Mouse (Mus musculus): ENCODE data around the gene Rack1.
A peak's percentile ranks its signal among the peaks of the same experiment; 100 is the strongest.
"Not testable (repeated sequence)": the region's sequence is repeated elsewhere in the genome, so short reads cannot be mapped to it uniquely, and the experiment has no call there.

The Rack1 gene

DNA sequence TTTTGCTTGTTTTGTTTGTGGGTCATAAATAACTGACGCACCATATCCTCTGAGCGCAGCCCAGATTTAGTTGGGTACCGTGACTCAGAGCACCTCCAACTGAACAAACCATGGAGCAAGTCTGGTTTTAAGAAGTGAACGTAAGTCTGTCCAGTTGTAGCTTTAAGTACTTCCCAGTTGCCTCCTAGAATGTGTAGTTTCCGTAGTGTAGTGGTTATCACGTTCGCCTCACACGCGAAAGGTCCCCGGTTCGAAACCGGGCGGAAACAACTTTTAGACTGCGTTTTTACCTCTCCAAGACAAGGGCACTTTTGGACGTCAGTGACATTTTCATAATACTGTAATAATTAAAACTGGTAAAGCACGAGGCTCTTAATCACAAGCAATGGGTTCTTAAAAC is 18.2 kb downstream of the Rack1 start:
- DNase-seq (ENCODE audit: low spot score): peak; percentile 58

- no peak for DNase-seq (ENCODE audit: low spot score)
These were observed 19.6 kb downstream of the Rack1 start for GRCm38 (mm10) chr11:48819614-48820307.

DNA sequence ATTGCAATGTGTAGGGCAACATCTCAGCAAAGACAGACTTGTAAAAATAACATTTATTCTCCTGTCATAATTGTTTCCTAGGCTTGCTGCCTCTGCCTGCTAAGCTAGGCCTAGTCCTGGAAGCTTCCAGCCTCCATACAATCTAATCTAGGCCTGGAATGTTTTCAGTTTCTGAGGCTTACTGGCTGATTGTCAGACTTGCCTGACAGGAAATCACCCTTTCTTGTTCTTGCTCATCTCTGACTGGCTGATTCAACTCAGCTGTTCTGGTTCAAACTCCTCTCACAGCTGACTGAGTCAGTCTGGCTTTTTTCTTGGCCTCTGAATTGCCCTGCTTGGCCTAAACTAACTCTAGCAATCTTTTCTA is 20.2 kb downstream of the Rack1 start:
- DNase-seq (ENCODE audit: low spot score): no peak

DNA sequence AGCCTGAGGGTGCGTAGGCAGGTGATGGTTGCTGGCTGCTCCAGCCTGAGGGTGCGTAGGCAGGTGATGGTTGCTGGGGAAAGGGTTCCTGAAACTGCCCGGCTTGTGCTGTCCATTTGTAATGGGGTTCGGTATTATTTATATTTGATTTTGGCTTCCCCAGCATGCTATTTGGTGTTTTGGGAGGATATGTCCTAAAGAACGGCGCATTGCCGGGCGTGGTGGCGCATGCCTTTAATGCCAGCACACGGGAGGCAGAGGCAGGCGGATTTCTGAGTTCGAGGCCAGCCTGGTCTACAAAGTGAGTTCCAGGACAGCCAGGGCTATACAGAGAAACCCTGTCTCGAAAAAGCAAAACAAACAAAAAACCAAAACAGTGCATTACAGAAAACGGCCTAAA is 21.2 kb downstream of the Rack1 start:
- DNase-seq (ENCODE audit: low spot score): not testable (repeated sequence)

- DNase-seq (ENCODE audit: low spot score): no peak
These were observed 22.8 kb downstream of the Rack1 start for GRCm38 (mm10) chr11:48822768-48823512.

DNA sequence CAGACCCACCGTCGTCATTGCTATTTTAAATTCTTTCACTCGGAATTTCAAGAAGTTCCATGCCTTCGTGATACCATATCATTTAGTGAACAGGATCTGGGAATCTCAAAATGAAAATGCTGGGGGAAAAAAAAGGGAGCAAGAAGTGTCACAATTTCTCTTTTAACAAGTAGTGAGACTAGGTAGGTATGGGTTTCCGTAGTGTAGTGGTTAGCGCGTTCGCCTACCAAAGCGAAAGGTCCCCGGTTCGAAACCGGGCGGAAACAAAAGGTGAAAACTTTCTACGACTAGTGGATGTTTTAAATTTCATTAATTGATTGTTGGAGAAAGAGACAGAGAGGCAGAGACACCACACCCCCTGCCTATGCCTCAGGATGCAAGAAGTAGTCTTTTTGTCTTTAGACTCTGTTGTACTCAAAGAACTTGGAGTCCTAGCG is 23.4 kb downstream of the Rack1 start:
- DNase-seq (ENCODE audit: low spot score): no peak

DNA sequence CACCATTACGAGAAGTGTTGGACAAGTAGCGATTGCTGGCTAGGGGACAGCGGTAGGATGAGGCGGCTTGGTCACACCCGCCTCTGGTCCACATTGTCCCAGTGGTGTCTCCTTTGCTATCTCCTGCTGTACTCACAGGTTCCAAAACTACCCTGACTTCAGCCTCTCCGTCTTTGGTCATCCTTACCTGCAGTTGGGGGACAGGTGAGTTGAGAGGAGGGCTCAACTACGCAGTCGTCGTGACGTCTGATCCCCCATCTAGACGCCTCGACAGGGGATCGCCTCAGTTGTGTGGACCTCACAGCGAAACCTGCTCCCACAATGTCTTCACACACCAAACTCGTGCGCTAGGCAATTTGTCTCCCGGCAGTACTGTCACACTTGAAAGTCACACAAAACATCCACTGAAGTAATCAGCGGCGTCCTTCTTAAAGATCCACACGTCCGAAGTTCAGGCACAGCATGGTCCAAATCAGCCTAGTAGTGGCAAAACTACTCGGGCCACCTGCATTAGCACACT is 24.2 kb downstream of the Rack1 start:
- DNase-seq (ENCODE audit: low spot score): no peak

- DNase-seq (ENCODE audit: low spot score): not testable (repeated sequence)
These were observed 26.0 kb downstream of the Rack1 start, which contains the start of the genes Trim7 and Gm12184 for GRCm38 (mm10) chr11:48825979-48826751. Gene Trim7, plus strand, starts transcription at chr11:48826140. Gene Gm12184, minus strand, starts transcription at chr11:48826655.

- no peak for DNase-seq (ENCODE audit: low spot score)
These were observed 26.6 kb downstream of the Rack1 start for GRCm38 (mm10) chr11:48826752-48827096.

- DNase-seq (ENCODE audit: low spot score): no peak
These were observed 27.8 kb downstream of the Rack1 start for GRCm38 (mm10) chr11:48827926-48828325.

GRCm38 (mm10) chr11:48830279-48830678 is 30.1 kb downstream of the Rack1 start:
- no peak for DNase-seq (ENCODE audit: low spot score)

DNA sequence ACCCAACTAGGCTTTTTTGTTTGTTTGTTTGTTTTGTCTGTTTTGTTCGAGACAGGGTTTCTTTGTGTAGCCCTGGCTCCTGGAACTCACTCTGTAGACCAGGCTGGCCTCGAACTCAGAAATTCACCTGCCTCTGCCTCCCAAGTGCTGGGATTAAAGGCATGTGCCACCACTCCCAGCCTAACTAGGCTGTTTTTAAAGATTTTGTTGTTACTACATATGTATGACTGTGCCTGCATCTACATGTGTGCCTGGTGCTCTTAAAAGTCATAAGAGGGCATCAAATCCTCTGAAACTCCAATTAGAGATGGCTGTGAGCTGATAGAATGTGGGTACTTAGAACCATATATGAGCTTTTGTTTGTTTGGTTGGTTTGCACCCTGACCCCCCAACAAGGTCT is 31.1 kb downstream of the Rack1 start:
- no peak for DNase-seq (ENCODE audit: low spot score)

DNA sequence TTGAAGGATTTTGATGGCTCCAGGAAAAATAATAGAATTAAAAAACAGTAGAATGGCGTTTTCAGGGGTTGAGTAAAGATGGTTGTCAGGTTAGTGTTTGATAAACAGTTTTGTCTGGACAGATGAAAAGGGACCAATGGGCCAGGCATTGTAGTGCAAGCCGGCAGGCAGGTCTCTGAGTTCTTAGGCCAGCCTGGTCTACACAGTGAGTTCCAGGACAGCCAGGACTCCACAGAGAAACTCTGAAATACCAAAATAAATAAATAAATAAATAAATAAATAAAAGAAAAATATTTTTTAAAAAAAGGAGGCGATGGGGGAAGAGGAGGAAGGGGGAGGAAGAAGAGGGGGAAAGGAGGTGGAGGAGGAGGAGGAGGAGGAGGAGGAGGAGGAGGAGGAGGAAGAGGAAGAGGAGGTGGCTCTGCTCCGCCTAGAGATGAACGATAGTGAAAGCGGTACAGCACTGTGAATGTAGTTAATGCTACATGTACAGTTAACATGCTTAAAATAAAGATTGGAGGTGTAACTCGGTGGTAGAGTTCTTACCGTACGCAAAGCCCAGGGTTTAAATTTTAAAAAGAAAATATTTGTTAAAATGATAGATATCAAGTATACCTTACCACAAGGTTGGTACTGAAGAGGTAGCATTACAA is 33.1 kb downstream of the Rack1 start:
- no peak for DNase-seq (ENCODE audit: low spot score)

GRCm38 (mm10) chr11:48833731-48834639 is 33.9 kb downstream of the Rack1 start:
- DNase-seq (ENCODE audit: low spot score): peak; percentile 87

DNA sequence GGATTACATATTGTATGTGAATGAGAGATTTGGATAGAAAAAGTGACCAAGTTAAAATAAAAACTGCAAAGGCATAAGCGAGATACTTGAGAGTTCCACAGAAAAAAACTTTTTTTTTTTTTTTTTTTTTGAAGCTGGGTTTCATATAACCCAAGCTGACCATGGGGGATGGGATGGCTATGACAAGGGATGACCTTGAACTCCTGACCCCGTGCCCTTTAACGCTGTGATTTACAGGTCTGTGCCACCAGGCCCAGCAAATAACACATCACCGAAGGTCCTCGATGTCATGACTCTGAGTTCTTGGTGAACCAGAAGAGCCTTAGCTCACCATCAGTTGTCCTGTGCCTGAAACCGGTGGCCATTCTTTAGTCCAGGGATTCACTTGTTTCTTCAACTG is 35.8 kb downstream of the Rack1 start:
- DNase-seq (ENCODE audit: low spot score): no peak

DNA sequence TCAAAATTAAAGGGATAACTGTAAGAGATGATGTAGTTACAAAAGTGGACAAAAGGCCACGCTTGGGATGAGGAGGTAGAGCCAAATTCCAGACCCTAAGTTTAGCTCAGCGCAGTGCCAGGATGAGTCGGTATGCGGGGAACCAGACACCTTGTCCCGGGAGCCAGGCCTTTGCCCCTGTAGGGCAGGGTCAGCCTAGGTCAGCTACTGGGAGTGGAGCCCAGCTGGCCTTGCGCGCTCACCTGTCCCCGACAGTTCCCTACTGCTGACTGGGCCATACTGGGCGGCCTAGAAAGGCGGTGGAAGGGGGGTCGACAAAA is 36.8 kb downstream of the Rack1 start:
- DNase-seq (ENCODE audit: low spot score): no peak

GRCm38 (mm10) chr11:48837310-48838180 is 37.4 kb downstream of the Rack1 start:
- DNase-seq (ENCODE audit: low spot score): peak; percentile 48

GRCm38 (mm10) chr11:48838181-48838797 is 38.2 kb downstream of the Rack1 start:
- no peak for DNase-seq (ENCODE audit: low spot score)

DNA sequence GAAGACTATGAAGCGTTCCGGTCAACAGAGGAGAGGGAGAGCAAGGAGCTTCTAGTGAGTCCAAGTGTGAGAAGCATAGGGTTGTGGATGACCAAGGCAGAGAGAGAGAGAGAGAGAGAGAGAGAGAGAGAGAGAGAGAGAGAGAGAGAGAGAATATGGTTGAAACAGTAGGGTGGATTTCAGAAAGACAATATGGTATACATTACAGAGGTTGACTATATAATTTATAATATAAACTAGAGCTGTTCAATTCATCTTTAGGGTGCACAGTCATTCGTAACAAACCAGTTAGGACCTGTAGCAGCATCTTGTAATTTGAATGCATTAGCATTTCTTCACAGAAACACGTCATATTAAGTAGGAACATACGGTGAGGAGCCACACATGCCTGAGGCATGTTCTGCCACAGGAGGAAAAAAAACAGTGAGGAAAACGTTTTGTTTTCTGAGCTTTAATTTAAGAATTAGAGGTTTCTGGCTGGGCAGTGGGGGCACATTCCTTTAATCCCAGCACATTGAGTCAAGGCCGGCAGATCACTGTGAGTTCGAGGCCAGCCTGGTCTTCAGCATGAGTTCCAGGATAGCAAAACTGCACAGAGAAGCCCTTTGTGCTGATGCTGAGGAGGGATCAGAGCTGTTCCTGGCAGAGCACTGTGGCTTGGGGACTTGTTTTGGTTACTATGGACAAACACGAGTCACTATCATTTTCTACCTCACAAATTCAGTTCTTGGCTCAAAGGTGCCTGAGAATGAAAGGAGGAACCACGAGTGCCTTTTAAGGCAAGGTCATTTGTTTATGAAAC is 38.9 kb downstream of the Rack1 start:
- no peak for DNase-seq (ENCODE audit: low spot score)
